Mouse (Mus musculus): ENCODE measurements around the gene Tnfrsf13c. TPM values are rescaled to one million over a fixed set of nuclear protein-coding genes. Genes with fewer than 3 reads are reported as not detected.

The Tnfrsf13c gene
- polyA plus RNA-seq, 1 experiment from 2014 or later: not detected

- H3K9ac ChIP-seq: no peak overlapping the region
- no peak overlapping the region for H3K4me2 ChIP-seq (replicated peaks)
- H3K27ac ChIP-seq: no peak overlapping the region
- WGBS: 68% methylated on average over 14 of the region's 14 CpGs
- peaks cover 78% of the 10 kb centered on the region for H3K36me3 ChIP-seq
- no peak overlapping the region for H3K4me3 ChIP-seq (replicated peaks)
- ATAC-seq: peak; percentile 31; the same call in 1 of the 2 replicates
- H3K4me1 ChIP-seq (replicated peaks): peaks cover 13% of the 10 kb centered on the region
- no peaks in the 10 kb centered on the region for H3K27me3 ChIP-seq (replicated peaks)
- no peaks in the 10 kb centered on the region for H3K9me3 ChIP-seq
Observed at GRCm38 (mm10) chr15:82185062-82185783, 38.9 kb downstream of the Tnfrsf13c start.

GRCm38 (mm10) chr15:82184656-82185055, 39.5 kb downstream of the Tnfrsf13c start:
- peaks cover 80% of the 10 kb centered on the region for H3K36me3 ChIP-seq
- no peak overlapping the region for H3K4me3 ChIP-seq (replicated peaks)
- H3K4me1 ChIP-seq (replicated peaks): peaks cover 13% of the 10 kb centered on the region
- no peaks in the 10 kb centered on the region for H3K9me3 ChIP-seq
- H3K9ac ChIP-seq: no peak overlapping the region
- H3K27ac ChIP-seq: no peak overlapping the region
- WGBS: 76% methylated on average over 10 of the region's 10 CpGs
- no peaks in the 10 kb centered on the region for H3K27me3 ChIP-seq (replicated peaks)
- ATAC-seq: peak; percentile 16; the same call in 1 of the 2 replicates
- H3K4me2 ChIP-seq (replicated peaks): no peak overlapping the region

- no peaks in the 10 kb centered on the region for H3K27me3 ChIP-seq (replicated peaks)
- no peak overlapping the region for H3K4me3 ChIP-seq (replicated peaks)
- peaks cover 81% of the 10 kb centered on the region for H3K36me3 ChIP-seq
- no peak overlapping the region for H3K4me2 ChIP-seq (replicated peaks)
- ATAC-seq: peak; percentile 67
- no peak overlapping the region for H3K27ac ChIP-seq
- WGBS: 68% methylated on average over 7 of the region's 7 CpGs
- H3K9me3 ChIP-seq: no peaks in the 10 kb centered on the region
- H3K4me1 ChIP-seq (replicated peaks): peaks cover 13% of the 10 kb centered on the region
- H3K9ac ChIP-seq: no peak overlapping the region
Observed at GRCm38 (mm10) chr15:82184183-82184582, 40.0 kb downstream of the Tnfrsf13c start.

GRCm38 (mm10) chr15:82183596-82183995, 40.6 kb downstream of the Tnfrsf13c start:
- WGBS: 65% methylated on average over 10 of the region's 10 CpGs
- Histone ChIP-seq H3K4me3 (replicated peaks) (no peak overlapping the region), H3K27me3 (replicated peaks) (no peaks in the 10 kb centered on the region), H3K27ac (no peak overlapping the region), H3K4me1 (replicated peaks) (peaks cover 13% of the 10 kb centered on the region), H3K9ac (no peak overlapping the region), H3K4me2 (replicated peaks) (no peak overlapping the region), H3K36me3 (peaks cover 87% of the 10 kb centered on the region), H3K9me3 (no peaks in the 10 kb centered on the region)
- ATAC-seq: no peak; the same call in 1 of the 2 replicates

GRCm38 (mm10) chr15:82182311-82182710, 41.9 kb downstream of the Tnfrsf13c start:
- Histone ChIP-seq H3K36me3 (peaks cover 92% of the 10 kb centered on the region), H3K9ac (no peak overlapping the region), H3K4me3 (replicated peaks) (no peak overlapping the region), H3K27ac (no peak overlapping the region), H3K4me1 (replicated peaks) (peaks cover 13% of the 10 kb centered on the region), H3K27me3 (replicated peaks) (no peaks in the 10 kb centered on the region), H3K4me2 (replicated peaks) (no peak overlapping the region), H3K9me3 (no peaks in the 10 kb centered on the region)
- WGBS: 95% methylated on average over 4 of the region's 4 CpGs
- no peak for ATAC-seq

GRCm38 (mm10) chr15:82181131-82181530, 43.0 kb downstream of the Tnfrsf13c start:
- peaks cover 86% of the 10 kb centered on the region for H3K36me3 ChIP-seq
- no peaks in the 10 kb centered on the region for H3K9me3 ChIP-seq
- no peak overlapping the region for H3K27ac ChIP-seq
- H3K4me2 ChIP-seq (replicated peaks): no peak overlapping the region
- WGBS: 93% methylated on average over 5 of the region's 5 CpGs
- peaks cover 13% of the 10 kb centered on the region for H3K4me1 ChIP-seq (replicated peaks)
- no peak overlapping the region for H3K4me3 ChIP-seq (replicated peaks)
- H3K27me3 ChIP-seq (replicated peaks): no peaks in the 10 kb centered on the region
- ATAC-seq: no peak
- H3K9ac ChIP-seq: no peak overlapping the region

- 84% methylated on average over 7 of the region's 7 CpGs for WGBS
- no peak for ATAC-seq
- Histone ChIP-seq H3K36me3 (peaks cover 84% of the 10 kb centered on the region), H3K9me3 (no peaks in the 10 kb centered on the region), H3K27ac (no peak overlapping the region), H3K4me2 (replicated peaks) (no peak overlapping the region), H3K27me3 (replicated peaks) (no peaks in the 10 kb centered on the region), H3K9ac (no peak overlapping the region), H3K4me1 (replicated peaks) (no peaks in the 10 kb centered on the region), H3K4me3 (replicated peaks) (no peak overlapping the region)
Observed at GRCm38 (mm10) chr15:82177743-82178290, 46.4 kb downstream of the Tnfrsf13c start.

- peaks cover 77% of the 10 kb centered on the region for H3K36me3 ChIP-seq
- H3K27me3 ChIP-seq (replicated peaks): no peaks in the 10 kb centered on the region
- no peak overlapping the region for H3K4me2 ChIP-seq (replicated peaks)
- no peak for ATAC-seq
- H3K4me3 ChIP-seq (replicated peaks): no peak overlapping the region
- 97% methylated on average over 9 of the region's 9 CpGs for WGBS
- no peak overlapping the region for H3K27ac ChIP-seq
- no peaks in the 10 kb centered on the region for H3K4me1 ChIP-seq (replicated peaks)
- H3K9ac ChIP-seq: no peak overlapping the region
- H3K9me3 ChIP-seq: no peaks in the 10 kb centered on the region
Observed at GRCm38 (mm10) chr15:82175091-82175490, 49.1 kb downstream of the Tnfrsf13c start.

- 81% methylated on average over 8 of the region's 8 CpGs for WGBS
- H3K4me1 ChIP-seq (replicated peaks): peaks cover 7% of the 10 kb centered on the region; the same call in 1 of the 2 replicates
- H3K4me2 ChIP-seq (replicated peaks): no peak overlapping the region
- no peak overlapping the region for H3K9ac ChIP-seq
- H3K4me3 ChIP-seq (replicated peaks): no peak overlapping the region
- H3K27ac ChIP-seq: no peak overlapping the region
- no peaks in the 10 kb centered on the region for H3K27me3 ChIP-seq (replicated peaks)
- peaks cover 58% of the 10 kb centered on the region for H3K36me3 ChIP-seq
- ATAC-seq: no peak
- no peaks in the 10 kb centered on the region for H3K9me3 ChIP-seq
Observed at GRCm38 (mm10) chr15:82172648-82173047, 51.5 kb downstream of the Tnfrsf13c start.

MicroRNAs encoded within 50 kb of the gene (microRNA counts, 519-probe panel; counts per million panel counts)
- 2,477 counts per million, percentile 64 among the panel's probes with 10 or more counts for microRNA mmu-miR-33

Other genes with a start within 250 kb of the Tnfrsf13c start
- gene 1700029P11Rik, start 243.8 kb downstream of the Tnfrsf13c start, polyA plus RNA-seq (2015; fragmentation: Nextera tagmentation; extraction: Ambion mirVana): not detected in 2 replicates
- gene Xrcc6, start 236.5 kb downstream of the Tnfrsf13c start, polyA plus RNA-seq (2015; fragmentation: Nextera tagmentation; extraction: Ambion mirVana): 76.1 and 79.6 TPM in 2 replicates
- gene Desi1, start 190.5 kb downstream of the Tnfrsf13c start, polyA plus RNA-seq (2015; fragmentation: Nextera tagmentation; extraction: Ambion mirVana): 19.8 and 21.3 TPM in 2 replicates
- 256 and 273 TPM in 2 replicates for gene Snu13, start 176.8 kb downstream of the Tnfrsf13c start, polyA plus RNA-seq (2015; fragmentation: Nextera tagmentation; extraction: Ambion mirVana)
- not detected in 2 replicates for gene 4930407I10Rik, start 165.2 kb downstream of the Tnfrsf13c start, polyA plus RNA-seq (2015; fragmentation: Nextera tagmentation; extraction: Ambion mirVana)
- not detected in 2 replicates for gene Mei1, start 154.4 kb downstream of the Tnfrsf13c start, polyA plus RNA-seq (2015; fragmentation: Nextera tagmentation; extraction: Ambion mirVana)
- 12.0 and 12.6 TPM in 2 replicates for gene Ccdc134, start 96.4 kb downstream of the Tnfrsf13c start, polyA plus RNA-seq (2015; fragmentation: Nextera tagmentation; extraction: Ambion mirVana)
- 163 and 172 TPM in 2 replicates for gene Srebf2, start 77.2 kb downstream of the Tnfrsf13c start, polyA plus RNA-seq (2015; fragmentation: Nextera tagmentation; extraction: Ambion mirVana)
- 0.10 and 0.15 TPM in 2 replicates for gene Shisa8, start 11.6 kb downstream of the Tnfrsf13c start, polyA plus RNA-seq (2015; fragmentation: Nextera tagmentation; extraction: Ambion mirVana)
- gene Cenpm, start 20.4 kb upstream of the Tnfrsf13c start, polyA plus RNA-seq (2015; fragmentation: Nextera tagmentation; extraction: Ambion mirVana): 46.0 and 49.1 TPM in 2 replicates
- 0.13 TPM in 1 of 2 replicates, not detected in the other for gene 1500009C09Rik, start 28.0 kb upstream of the Tnfrsf13c start, polyA plus RNA-seq (2015; fragmentation: Nextera tagmentation; extraction: Ambion mirVana)
- 8.6 and 10.2 TPM in 2 replicates for gene Sept3, start 50.5 kb upstream of the Tnfrsf13c start, polyA plus RNA-seq (2015; fragmentation: Nextera tagmentation; extraction: Ambion mirVana)
- 0.11 and 0.13 TPM in 2 replicates for gene Wbp2nl, start 74.6 kb upstream of the Tnfrsf13c start, polyA plus RNA-seq (2015; fragmentation: Nextera tagmentation; extraction: Ambion mirVana)
- gene Naga, start 114.6 kb upstream of the Tnfrsf13c start, polyA plus RNA-seq (2015; fragmentation: Nextera tagmentation; extraction: Ambion mirVana): 144 and 176 TPM in 2 replicates
- 13.1 and 13.4 TPM in 2 replicates for gene Pheta2, start 114.6 kb upstream of the Tnfrsf13c start, polyA plus RNA-seq (2015; fragmentation: Nextera tagmentation; extraction: Ambion mirVana)
- gene Smdt1, start 114.6 kb upstream of the Tnfrsf13c start, polyA plus RNA-seq (2015; fragmentation: Nextera tagmentation; extraction: Ambion mirVana): 277 and 308 TPM in 2 replicates
- gene Ndufa6, start 130.0 kb upstream of the Tnfrsf13c start, polyA plus RNA-seq (2015; fragmentation: Nextera tagmentation; extraction: Ambion mirVana): 502 and 513 TPM in 2 replicates
- 9.0 and 11.2 TPM in 2 replicates for gene Cyp2d22, start 155.9 kb upstream of the Tnfrsf13c start, polyA plus RNA-seq (2015; fragmentation: Nextera tagmentation; extraction: Ambion mirVana)
- not detected in 2 replicates for gene Cyp2d11, start 169.7 kb upstream of the Tnfrsf13c start, polyA plus RNA-seq (2015; fragmentation: Nextera tagmentation; extraction: Ambion mirVana)
- 0.83 and 1.0 TPM in 2 replicates for gene Cyp2d10, start 182.8 kb upstream of the Tnfrsf13c start, polyA plus RNA-seq (2015; fragmentation: Nextera tagmentation; extraction: Ambion mirVana)
- 0.19 and 0.30 TPM in 2 replicates for gene Cyp2d9, start 209.1 kb upstream of the Tnfrsf13c start, polyA plus RNA-seq (2015; fragmentation: Nextera tagmentation; extraction: Ambion mirVana)